Mouse (Mus musculus) hindbrain, embryonic 16.5 days (tissue): ENCODE measurements at regions not wholly inside any gene's neighbourhood (a gene's known extent, or its start where the extent isn't known, plus 50 kb on each side); places are given as distances from the start of the nearest gene placed in this dataset.

Experiments used
- ATAC-seq: fragments of 200-750 bp; cut with Nextera tagmentation; 2 replicates; pipeline ENCODE4 v1.8.0; 2017; ENCODE audit warnings: moderate TSS enrichment, moderate library complexity
- H3K27ac ChIP-seq: fragments of 300-500 bp; sonication (generic); 2 replicates; pipeline ENCODE4 v1.5.1; 2014; ENCODE audit warnings: low read depth, mild to moderate bottlenecking, control low read depth, low read length, moderate library complexity
- H3K27me3 ChIP-seq: fragments of 300-500 bp; sonication (generic); replicated peaks from 2 replicates; pipeline ENCODE4 v1.6.1; 2014; ENCODE audit warnings: low read length; ENCODE audit not compliant: control insufficient read depth, insufficient read depth
- H3K36me3 ChIP-seq: fragments of 300-500 bp; sonication (generic); 2 replicates; pipeline ENCODE4 v1.6.1; 2014; ENCODE audit warnings: mild to moderate bottlenecking, low read length, moderate library complexity, mixed read lengths; ENCODE audit not compliant: control insufficient read depth, insufficient read depth
- H3K4me1 ChIP-seq: fragments of 300-500 bp; sonication (generic); 2 replicates; pipeline ENCODE4 v1.6.1; 2014; ENCODE audit warnings: low read depth, low read length; ENCODE audit not compliant: control insufficient read depth, insufficient read depth
- H3K4me2 ChIP-seq: fragments of 300-500 bp; sonication (generic); 2 replicates; pipeline ENCODE4 v1.6.1; 2014; ENCODE audit warnings: mild to moderate bottlenecking, low read length, control low read depth, moderate library complexity
- H3K4me3 ChIP-seq: fragments of 300-500 bp; sonication (generic); 2 replicates; pipeline ENCODE4 v1.5.1; 2014; ENCODE audit warnings: mild to moderate bottlenecking, low read length, control low read depth, moderate library complexity
- H3K9ac ChIP-seq: fragments of 300-500 bp; sonication (generic); 2 replicates; pipeline ENCODE4 v1.6.1; 2014; ENCODE audit warnings: low read depth, mild to moderate bottlenecking, control low read depth, low read length, moderate library complexity
- H3K9me3 ChIP-seq: fragments of 300-500 bp; sonication (generic); 2 replicates; pipeline ENCODE4 v1.6.1; 2014; ENCODE audit warnings: mild to moderate bottlenecking, low read length, moderate library complexity; ENCODE audit not compliant: control insufficient read depth
- WGBS: fragments of 180-500 bp; shearing (Covaris S2); extraction: QIAGEN DNeasy Blood & Tissue Kit; methylation state at CpG from one replicate; pipeline ENCODE4 v1.1.7; 2014; 5-methylcytosine and 5-hydroxymethylcytosine counted together

GRCm38 (mm10) chr1:13980273-13980672, 2112.9 kb downstream of the 4930444P10Rik start:
- Histone ChIP-seq H3K36me3 (no peaks in the 10 kb centered on the region), H3K9me3 (no peaks in the 10 kb centered on the region), H3K4me2 (no peak overlapping the region), H3K4me3 (no peak overlapping the region), H3K9ac (no peak overlapping the region), H3K27me3 (no peaks in the 10 kb centered on the region), H3K27ac (no peak overlapping the region), H3K4me1 (no peaks in the 10 kb centered on the region)
- no peak for ATAC-seq
- WGBS = 90% methylated on average over 6 of the region's 6 CpGs

GRCm38 (mm10) chr1:13978640-13979039, 2114.5 kb downstream of the 4930444P10Rik start:
- Histone ChIP-seq H3K27me3 (no peaks in the 10 kb centered on the region), H3K9ac (no peak overlapping the region), H3K9me3 (no peaks in the 10 kb centered on the region), H3K4me1 (no peaks in the 10 kb centered on the region), H3K36me3 (no peaks in the 10 kb centered on the region), H3K4me3 (no peak overlapping the region), H3K27ac (no peak overlapping the region), H3K4me2 (no peak overlapping the region)
- 93% methylated on average over 3 of the region's 3 CpGs for WGBS
- no peak for ATAC-seq

GRCm38 (mm10) chr1:13977207-13977606, 2115.9 kb downstream of the 4930444P10Rik start:
- no peak for ATAC-seq
- WGBS = 95% methylated on average over 1 of the region's 1 CpGs
- H3K9me3 ChIP-seq = no peaks in the 10 kb centered on the region

GRCm38 (mm10) chr1:13949241-13949640, 2143.9 kb downstream of the 4930444P10Rik start:
- H3K4me3 ChIP-seq = no peak overlapping the region
- no peak overlapping the region for H3K4me2 ChIP-seq
- H3K27ac ChIP-seq = no peak overlapping the region
- no peaks in the 10 kb centered on the region for H3K36me3 ChIP-seq
- 93% methylated on average over 3 of the region's 3 CpGs for WGBS
- no peak overlapping the region for H3K9ac ChIP-seq
- H3K27me3 ChIP-seq = no peaks in the 10 kb centered on the region
- no peaks in the 10 kb centered on the region for H3K4me1 ChIP-seq
- H3K9me3 ChIP-seq = no peaks in the 10 kb centered on the region
- ATAC-seq = no peak

More at GRCm38 (mm10) chr1:13977207-13977606, 2115.9 kb downstream of the 4930444P10Rik start:
- Histone ChIP-seq H3K36me3 (no peaks in the 10 kb centered on the region), H3K27ac (no peak overlapping the region), H3K4me2 (no peak overlapping the region), H3K4me3 (no peak overlapping the region), H3K9ac (no peak overlapping the region), H3K4me1 (no peaks in the 10 kb centered on the region), H3K27me3 (no peaks in the 10 kb centered on the region)

GRCm38 (mm10) chr1:13941351-13941750, 2151.8 kb downstream of the 4930444P10Rik start:
- Histone ChIP-seq H3K9me3 (peaks cover 4% of the 10 kb centered on the region; the same call in 1 of the 2 replicates), H3K36me3 (no peaks in the 10 kb centered on the region), H3K9ac (no peak overlapping the region), H3K27me3 (no peaks in the 10 kb centered on the region), H3K4me2 (no peak overlapping the region), H3K27ac (no peak overlapping the region), H3K4me3 (no peak overlapping the region), H3K4me1 (no peaks in the 10 kb centered on the region)
- no peak for ATAC-seq
- WGBS = 91% methylated on average over 3 of the region's 3 CpGs

- Histone ChIP-seq H3K4me2 (no peak overlapping the region), H3K27me3 (no peaks in the 10 kb centered on the region), H3K4me1 (no peaks in the 10 kb centered on the region), H3K4me3 (no peak overlapping the region), H3K27ac (no peak overlapping the region), H3K9ac (no peak overlapping the region), H3K9me3 (peaks cover 4% of the 10 kb centered on the region; the same call in 1 of the 2 replicates), H3K36me3 (no peaks in the 10 kb centered on the region)
- ATAC-seq = no peak
These were observed 2154.8 kb downstream of the 4930444P10Rik start for GRCm38 (mm10) chr1:13938344-13938743.

- Histone ChIP-seq H3K27ac (no peak overlapping the region), H3K9me3 (peaks cover 4% of the 10 kb centered on the region; the same call in 1 of the 2 replicates), H3K4me2 (no peak overlapping the region), H3K27me3 (no peaks in the 10 kb centered on the region), H3K4me1 (no peaks in the 10 kb centered on the region), H3K9ac (no peak overlapping the region), H3K4me3 (no peak overlapping the region), H3K36me3 (no peaks in the 10 kb centered on the region)
- 28% methylated on average over 4 of the region's 4 CpGs for WGBS
- ATAC-seq = peak; percentile 94
These were observed 2157.1 kb downstream of the 4930444P10Rik start for GRCm38 (mm10) chr1:13935938-13936491.

GRCm38 (mm10) chr1:13928679-13929078, 2164.4 kb downstream of the 4930444P10Rik start:
- Histone ChIP-seq H3K36me3 (no peaks in the 10 kb centered on the region), H3K4me2 (no peak overlapping the region), H3K9ac (no peak overlapping the region), H3K27ac (no peak overlapping the region), H3K27me3 (no peaks in the 10 kb centered on the region), H3K9me3 (no peaks in the 10 kb centered on the region), H3K4me3 (no peak overlapping the region), H3K4me1 (no peaks in the 10 kb centered on the region)
- ATAC-seq = no peak
- WGBS = 88% methylated on average over 2 of the region's 2 CpGs

- H3K36me3 ChIP-seq = no peaks in the 10 kb centered on the region
- no peak overlapping the region for H3K9ac ChIP-seq
- H3K4me3 ChIP-seq = no peak overlapping the region
- no peak overlapping the region for H3K27ac ChIP-seq
- no peaks in the 10 kb centered on the region for H3K4me1 ChIP-seq
- no peaks in the 10 kb centered on the region for H3K9me3 ChIP-seq
- H3K4me2 ChIP-seq = no peak overlapping the region
- no peaks in the 10 kb centered on the region for H3K27me3 ChIP-seq
- WGBS = 75% methylated on average over 2 of the region's 2 CpGs
- no peak for ATAC-seq
These were observed 2165.2 kb downstream of the 4930444P10Rik start for GRCm38 (mm10) chr1:13927964-13928363.

GRCm38 (mm10) chr1:13925994-13926393, 2167.1 kb downstream of the 4930444P10Rik start:
- no peak overlapping the region for H3K4me3 ChIP-seq
- H3K9me3 ChIP-seq = peaks cover 3% of the 10 kb centered on the region
- 93% methylated on average over 2 of the region's 2 CpGs for WGBS
- no peak overlapping the region for H3K27ac ChIP-seq
- no peak for ATAC-seq
- H3K9ac ChIP-seq = no peak overlapping the region
- no peaks in the 10 kb centered on the region for H3K36me3 ChIP-seq
- H3K4me2 ChIP-seq = no peak overlapping the region
- no peaks in the 10 kb centered on the region for H3K4me1 ChIP-seq
- H3K27me3 ChIP-seq = no peaks in the 10 kb centered on the region
